Mouse (Mus musculus) limb, embryonic 13.5 days (tissue): ENCODE measurements around the gene Spag7. TPM values are rescaled to one million over a fixed set of nuclear protein-coding genes. Genes with fewer than 3 reads are reported as not detected.

Experiments
- ATAC-seq: fragments of 200-750 bp; cut with Nextera tagmentation; 2 replicates; pipeline ENCODE4 v1.8.0; 2017; ENCODE audit warnings: low read depth, moderate number of reproducible peaks, moderate TSS enrichment; ENCODE audit not compliant: low FRiP score
- H3K27ac ChIP-seq: fragments of 300-500 bp; sonication (generic); 2 replicates; pipeline ENCODE4 v1.5.1; 2015; ENCODE audit warnings: inconsistent platforms, mild to moderate bottlenecking, moderate library complexity
- H3K27me3 ChIP-seq: fragments of 300-500 bp; sonication (generic); 2 replicates; pipeline ENCODE4 v1.6.1; 2015; ENCODE audit warnings: mild to moderate bottlenecking, inconsistent platforms
- H3K36me3 ChIP-seq: fragments of 300-500 bp; sonication (generic); 2 replicates; pipeline ENCODE4 v1.6.1; 2015; ENCODE audit warnings: inconsistent platforms, mild to moderate bottlenecking, moderate library complexity
- H3K4me1 ChIP-seq: fragments of 300-500 bp; sonication (generic); 2 replicates; pipeline ENCODE4 v1.6.1; 2015; ENCODE audit warnings: inconsistent platforms
- H3K4me2 ChIP-seq: fragments of 300-500 bp; sonication (generic); replicated peaks from 2 replicates; pipeline ENCODE4 v1.6.1; 2015; ENCODE audit warnings: inconsistent platforms, mild to moderate bottlenecking, moderate library complexity
- H3K4me3 ChIP-seq: fragments of 300-500 bp; sonication (generic); 2 replicates; pipeline ENCODE4 v1.5.1; 2015; ENCODE audit warnings: moderate library complexity, mild to moderate bottlenecking, inconsistent platforms
- H3K9ac ChIP-seq: fragments of 300-500 bp; sonication (generic); 2 replicates; pipeline ENCODE4 v1.6.1; 2015; ENCODE audit warnings: mild to moderate bottlenecking, inconsistent platforms
- H3K9me3 ChIP-seq: fragments of 300-500 bp; sonication (generic); 2 replicates; pipeline ENCODE4 v1.6.1; 2016; ENCODE audit warnings: inconsistent platforms
- WGBS: fragments of 180-500 bp; shearing (Covaris S2); methylation state at CpG from one replicate; pipeline ENCODE4 v1.1.7; 2015; 5-methylcytosine and 5-hydroxymethylcytosine counted together
- polyA plus RNA-seq: library from polyadenylated mRNA; unstranded; fragments of >200 nt; fragmentation: Nextera tagmentation; extraction: Ambion mirVana; gene quantifications from 2 replicates; pipeline ENCODE4 v1.2.1, GENCODE M21; 2015

Gene Spag7
- polyA plus RNA-seq, 1 experiment from 2014 or later, result 159 TPM

GRCm38 (mm10) chr11:70630129-70630528, 39.1 kb downstream of the Spag7 start:
- Histone ChIP-seq H3K27me3 (no peaks in the 10 kb centered on the region), H3K4me1 (no peaks in the 10 kb centered on the region), H3K27ac (no peak overlapping the region), H3K9ac (no peak overlapping the region), H3K4me3 (no peak overlapping the region), H3K9me3 (no peaks in the 10 kb centered on the region), H3K36me3 (no peaks in the 10 kb centered on the region), H3K4me2 (no peak overlapping the region)
- no peak for ATAC-seq
- WGBS, result 75% methylated on average over 7 of the region's 7 CpGs

GRCm38 (mm10) chr11:70629557-70629956, 39.7 kb downstream of the Spag7 start:
- no peaks in the 10 kb centered on the region for H3K27me3 ChIP-seq
- WGBS, result 50% methylated on average over 5 of the region's 5 CpGs
- H3K36me3 ChIP-seq, result no peaks in the 10 kb centered on the region

GRCm38 (mm10) chr11:70628431-70628830, 40.8 kb downstream of the Spag7 start:
- no peak overlapping the region for H3K9ac ChIP-seq
- 81% methylated on average over 2 of the region's 2 CpGs for WGBS
- no peak overlapping the region for H3K4me3 ChIP-seq
- H3K27ac ChIP-seq, result no peak overlapping the region
- no peaks in the 10 kb centered on the region for H3K4me1 ChIP-seq
- ATAC-seq, result no peak
- H3K27me3 ChIP-seq, result no peaks in the 10 kb centered on the region
- H3K36me3 ChIP-seq, result no peaks in the 10 kb centered on the region
- H3K4me2 ChIP-seq, result no peak overlapping the region
- H3K9me3 ChIP-seq, result no peaks in the 10 kb centered on the region

More at GRCm38 (mm10) chr11:70629557-70629956, 39.7 kb downstream of the Spag7 start:
- no peak for ATAC-seq
- Histone ChIP-seq H3K4me2 (no peak overlapping the region), H3K4me1 (no peaks in the 10 kb centered on the region), H3K9me3 (no peaks in the 10 kb centered on the region), H3K27ac (no peak overlapping the region), H3K4me3 (no peak overlapping the region), H3K9ac (no peak overlapping the region)

- Histone ChIP-seq H3K4me1 (no peaks in the 10 kb centered on the region), H3K36me3 (no peaks in the 10 kb centered on the region), H3K27me3 (no peaks in the 10 kb centered on the region), H3K27ac (no peak overlapping the region), H3K9me3 (no peaks in the 10 kb centered on the region), H3K4me3 (no peak overlapping the region), H3K4me2 (no peak overlapping the region), H3K9ac (no peak overlapping the region)
- ATAC-seq, result no peak
- 74% methylated on average over 4 of the region's 4 CpGs for WGBS
Observed at GRCm38 (mm10) chr11:70626877-70627276, 42.3 kb downstream of the Spag7 start.

GRCm38 (mm10) chr11:70625473-70625872, 43.7 kb downstream of the Spag7 start:
- 50% methylated on average over 4 of the region's 4 CpGs for WGBS
- H3K4me2 ChIP-seq, result no peak overlapping the region
- ATAC-seq, result no peak
- no peaks in the 10 kb centered on the region for H3K36me3 ChIP-seq
- H3K9me3 ChIP-seq, result no peaks in the 10 kb centered on the region
- no peak overlapping the region for H3K4me3 ChIP-seq
- no peaks in the 10 kb centered on the region for H3K27me3 ChIP-seq
- H3K27ac ChIP-seq, result no peak overlapping the region
- H3K4me1 ChIP-seq, result no peaks in the 10 kb centered on the region
- H3K9ac ChIP-seq, result no peak overlapping the region

GRCm38 (mm10) chr11:70623053-70623742, 46.0 kb downstream of the Spag7 start:
- 79% methylated on average over 10 of the region's 10 CpGs for WGBS
- Histone ChIP-seq H3K36me3 (no peaks in the 10 kb centered on the region), H3K4me1 (no peaks in the 10 kb centered on the region), H3K9ac (no peak overlapping the region), H3K27me3 (no peaks in the 10 kb centered on the region), H3K4me2 (no peak overlapping the region), H3K27ac (no peak overlapping the region; the same call in 1 of the 2 replicates), H3K4me3 (no peak overlapping the region), H3K9me3 (no peaks in the 10 kb centered on the region)
- ATAC-seq, result no peak

GRCm38 (mm10) chr11:70621972-70622814, 47.0 kb downstream of the Spag7 start:
- no peak overlapping the region for H3K4me3 ChIP-seq
- H3K36me3 ChIP-seq, result no peaks in the 10 kb centered on the region
- WGBS, result 39% methylated on average over 7 of the region's 7 CpGs
- no peaks in the 10 kb centered on the region for H3K27me3 ChIP-seq
- H3K9ac ChIP-seq, result no peak overlapping the region
- no peak overlapping the region for H3K4me2 ChIP-seq
- H3K4me1 ChIP-seq, result no peaks in the 10 kb centered on the region
- H3K9me3 ChIP-seq, result no peaks in the 10 kb centered on the region
- ATAC-seq, result no peak
- no peak overlapping the region for H3K27ac ChIP-seq

- ATAC-seq, result no peak
- Histone ChIP-seq H3K9me3 (no peaks in the 10 kb centered on the region), H3K27me3 (peaks cover 8% of the 10 kb centered on the region), H3K4me1 (peaks cover 17% of the 10 kb centered on the region), H3K9ac (no peak within 1 kb of the TSS), H3K36me3 (no peaks in the 10 kb centered on the region), H3K4me3 (no peak within 1 kb of the TSS), H3K27ac (no peak within 1 kb of the TSS), H3K4me2 (no peak within 1 kb of the TSS)
- WGBS, result 25% methylated on average over 1 of the region's 1 CpGs
Observed at GRCm38 (mm10) chr11:70619101-70619500, 50.1 kb downstream of the Spag7 start, which contains the start of gene Chrne. Gene Chrne (minus strand): TSS chr11:70619216.

- H3K4me1 ChIP-seq, result peaks cover 17% of the 10 kb centered on the region
- H3K27ac ChIP-seq, result no peak within 1 kb of the TSS
- peaks cover 27% of the 10 kb centered on the region for H3K36me3 ChIP-seq
- no peaks in the 10 kb centered on the region for H3K9me3 ChIP-seq
- H3K27me3 ChIP-seq, result peaks cover 8% of the 10 kb centered on the region
- 15% methylated on average over 21 of the region's 21 CpGs for WGBS
- peak within 1 kb of the TSS; percentile 64 for H3K9ac ChIP-seq
- ATAC-seq, result peak; percentile 37; the same call in 1 of the 2 replicates
- H3K4me3 ChIP-seq, result peak within 1 kb of the TSS; percentile 42
- peak within 1 kb of the TSS; percentile 70 for H3K4me2 ChIP-seq
Observed at GRCm38 (mm10) chr11:70615516-70616093, 53.6 kb downstream of the Spag7 start, which contains the start of gene 4930544D05Rik. Gene 4930544D05Rik (plus strand): TSS chr11:70615848.

- no peak overlapping the region for H3K27ac ChIP-seq
- H3K36me3 ChIP-seq, result peaks cover 32% of the 10 kb centered on the region
- ATAC-seq, result peak; percentile 83; the same call in 1 of the 2 replicates
- H3K4me2 ChIP-seq, result peak overlapping the region; percentile 70
- H3K9me3 ChIP-seq, result no peaks in the 10 kb centered on the region
- WGBS, result 4% methylated on average over 17 of the region's 17 CpGs
- H3K4me3 ChIP-seq, result peak overlapping the region; percentile 42
- peaks cover 8% of the 10 kb centered on the region for H3K27me3 ChIP-seq
- H3K9ac ChIP-seq, result peak overlapping the region; percentile 64
- peaks cover 17% of the 10 kb centered on the region for H3K4me1 ChIP-seq
Observed at GRCm38 (mm10) chr11:70615074-70615473, 54.1 kb downstream of the Spag7 start.
